Mouse (Mus musculus) hindbrain, embryonic 12.5 days (tissue): ENCODE results near the gene Epm2a. TPM values are rescaled to one million over a fixed set of nuclear protein-coding genes. Genes with fewer than 3 reads are reported as not detected.
A peak's percentile ranks its signal among the peaks of the same experiment; 100 is the strongest.
"Not testable (repeated sequence)": the region's sequence is repeated elsewhere in the genome, so short reads cannot be mapped to it uniquely, and the experiment has no call there.

ENCODE experiments used
- ATAC-seq: fragments of 200-750 bp; cut with Nextera tagmentation; 2 replicates; pipeline ENCODE4 v1.8.0; 2017; ENCODE audit warnings: moderate TSS enrichment; ENCODE audit not compliant: low FRiP score
- H3K27ac ChIP-seq: fragments of 300-500 bp; sonication (generic); 2 replicates; pipeline ENCODE4 v1.5.1; 2016; ENCODE audit warnings: mild to moderate bottlenecking
- H3K27me3 ChIP-seq: fragments of 300-500 bp; sonication (generic); 2 replicates; pipeline ENCODE4 v1.6.1; 2016; ENCODE audit warnings: mild to moderate bottlenecking
- H3K36me3 ChIP-seq: fragments of 300-500 bp; sonication (generic); 2 replicates; pipeline ENCODE4 v1.6.1; 2016; ENCODE audit warnings: mild to moderate bottlenecking
- H3K4me1 ChIP-seq: fragments of 300-500 bp; sonication (generic); 2 replicates; pipeline ENCODE4 v1.6.1; 2016
- H3K4me2 ChIP-seq: fragments of 300-500 bp; sonication (generic); replicated peaks from 2 replicates; pipeline ENCODE4 v1.6.1; 2016; ENCODE audit warnings: mild to moderate bottlenecking
- H3K4me3 ChIP-seq: fragments of 300-500 bp; sonication (generic); 2 replicates; pipeline ENCODE4 v1.5.1; 2016; ENCODE audit warnings: mild to moderate bottlenecking
- H3K9ac ChIP-seq: fragments of 300-500 bp; sonication (generic); 2 replicates; pipeline ENCODE4 v1.6.1; 2016; ENCODE audit warnings: mild to moderate bottlenecking, moderate library complexity
- H3K9me3 ChIP-seq: fragments of 300-500 bp; sonication (generic); replicated peaks from 2 replicates; pipeline ENCODE4 v1.6.1; 2016; ENCODE audit warnings: mild to moderate bottlenecking
- WGBS: fragments of 180-500 bp; shearing (Covaris S2); methylation state at CpG from one replicate; pipeline ENCODE4 v1.1.7; 2016; 5-methylcytosine and 5-hydroxymethylcytosine counted together
- polyA plus RNA-seq: library from polyadenylated mRNA; unstranded; fragments of >200 nt; fragmentation: Nextera tagmentation; extraction: Ambion mirVana; gene quantifications from 2 replicates; pipeline ENCODE4 v1.2.1, GENCODE M21; 2016

The Epm2a gene
- polyA plus RNA-seq, result 1.2 and 2.8 TPM in 2 replicates

GRCm38 (mm10) chr10:11343205-11344141 is at the start of gene Epm2a:
Epm2a (plus strand) TSS chr10:11343404.
- H3K36me3 ChIP-seq, result no peaks in the 10 kb centered on the region
- peak; percentile 98 for ATAC-seq
- H3K4me2 ChIP-seq, result peak within 1 kb of the TSS; percentile 55
- under 1% methylated on average over 102 of the region's 106 CpGs for WGBS
- peak within 1 kb of the TSS; percentile 74 for H3K4me3 ChIP-seq
- peak within 1 kb of the TSS; percentile 98 for H3K27ac ChIP-seq
- peak within 1 kb of the TSS; percentile 92 for H3K9ac ChIP-seq
- H3K4me1 ChIP-seq, result no peaks in the 10 kb centered on the region
- H3K27me3 ChIP-seq, result no peaks in the 10 kb centered on the region
- no peaks in the 10 kb centered on the region; the same call in 1 of the 2 replicates for H3K9me3 ChIP-seq

- no peak for ATAC-seq
Observed at GRCm38 (mm10) chr10:11298418-11298817, 44.8 kb upstream of the Epm2a start.

DNA sequence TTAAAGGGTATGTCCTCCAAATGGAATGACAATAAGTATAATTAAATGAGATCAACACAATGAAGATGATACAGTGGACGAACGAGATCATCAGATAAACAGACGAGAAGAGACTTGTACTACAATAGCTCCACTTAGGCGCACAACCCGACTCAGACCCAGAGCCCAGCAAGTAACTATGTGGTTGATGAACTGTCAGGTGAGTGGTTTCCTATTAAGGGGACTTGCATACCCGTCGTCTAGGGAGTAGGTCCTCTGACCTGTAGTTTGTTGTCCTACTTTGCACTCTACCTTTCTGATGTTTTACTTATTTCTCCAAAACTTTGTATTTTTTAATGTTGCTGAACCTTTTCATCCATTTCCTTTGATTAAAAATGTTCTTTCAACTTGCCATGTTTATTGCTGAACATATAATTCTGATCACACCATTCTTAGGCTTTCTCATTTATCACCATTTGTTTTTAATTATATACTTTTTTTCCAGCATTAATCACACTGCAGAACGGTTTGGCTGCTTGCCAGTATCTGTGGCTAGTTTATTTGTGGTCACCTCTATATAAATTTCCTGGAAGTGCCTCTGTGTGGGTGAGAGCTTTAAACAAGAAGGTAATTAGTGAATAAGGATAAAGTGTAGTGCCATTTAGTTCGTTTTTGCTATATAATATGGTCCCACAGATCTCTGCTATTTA is 37.7 kb upstream of the Epm2a start:
- Histone ChIP-seq H3K4me2 (no peak overlapping the region), H3K27ac (no peak overlapping the region), H3K36me3 (no peaks in the 10 kb centered on the region), H3K27me3 (no peaks in the 10 kb centered on the region), H3K4me1 (no peaks in the 10 kb centered on the region), H3K4me3 (no peak overlapping the region), H3K9ac (no peak overlapping the region), H3K9me3 (no peaks in the 10 kb centered on the region)
- WGBS, result 79% methylated on average over 9 of the region's 9 CpGs
- no peak for ATAC-seq

More at GRCm38 (mm10) chr10:11298418-11298817, 44.8 kb upstream of the Epm2a start:
- no peak overlapping the region for H3K27ac ChIP-seq
- no peak overlapping the region for H3K9ac ChIP-seq
- peaks cover 7% of the 10 kb centered on the region; the same call in 1 of the 2 replicates for H3K36me3 ChIP-seq
- no peaks in the 10 kb centered on the region for H3K27me3 ChIP-seq
- 92% methylated on average over 6 of the region's 6 CpGs for WGBS
- H3K4me1 ChIP-seq, result no peaks in the 10 kb centered on the region
- H3K4me2 ChIP-seq, result no peak overlapping the region
- no peak overlapping the region for H3K4me3 ChIP-seq
- no peaks in the 10 kb centered on the region for H3K9me3 ChIP-seq

DNA sequence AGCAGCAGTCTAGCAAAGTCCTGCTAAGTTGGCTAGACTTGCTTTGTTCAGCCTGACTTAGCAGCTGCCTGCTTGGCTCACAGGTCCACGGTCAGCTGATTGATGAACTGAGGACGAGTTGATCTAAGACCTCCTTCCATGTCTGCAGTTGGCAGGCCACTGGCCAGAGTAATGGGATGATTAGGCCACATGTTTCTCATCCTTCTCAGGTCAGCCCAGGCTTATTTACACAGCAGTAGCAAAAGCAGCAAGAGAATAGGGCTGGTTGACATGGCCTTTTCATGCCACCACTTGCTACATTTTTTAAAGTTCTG is 37.2 kb upstream of the Epm2a start:
- H3K36me3 ChIP-seq, result no peaks in the 10 kb centered on the region
- no peaks in the 10 kb centered on the region for H3K4me1 ChIP-seq
- no peak overlapping the region for H3K27ac ChIP-seq
- H3K4me3 ChIP-seq, result no peak overlapping the region
- no peak overlapping the region for H3K4me2 ChIP-seq
- H3K27me3 ChIP-seq, result no peaks in the 10 kb centered on the region
- WGBS, result 44% methylated on average over 2 of the region's 2 CpGs
- no peak overlapping the region for H3K9ac ChIP-seq
- no peak for ATAC-seq
- no peaks in the 10 kb centered on the region for H3K9me3 ChIP-seq

DNA sequence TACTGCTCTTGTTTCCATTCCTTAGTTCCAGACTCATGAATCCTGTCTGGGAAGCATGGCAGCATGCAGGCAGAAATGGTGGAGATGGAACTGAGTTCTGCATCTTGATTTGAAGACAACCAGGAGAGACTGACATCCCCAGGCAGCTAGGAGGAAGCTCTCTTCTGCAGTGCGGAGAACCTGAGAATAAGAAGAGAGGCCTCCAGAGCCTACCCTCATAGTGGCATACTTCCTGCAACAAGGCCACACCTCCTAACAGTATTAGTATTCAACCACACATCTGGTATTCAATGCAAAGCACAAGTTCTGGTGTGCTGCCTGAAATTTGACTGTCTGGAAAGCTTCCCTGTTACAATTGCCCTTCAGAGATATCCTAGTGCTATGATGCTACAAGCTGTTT is 33.3 kb upstream of the Epm2a start:
- H3K4me3 ChIP-seq, result no peak overlapping the region
- H3K9ac ChIP-seq, result no peak overlapping the region
- no peak for ATAC-seq
- H3K4me1 ChIP-seq, result no peaks in the 10 kb centered on the region
- no peak overlapping the region for H3K4me2 ChIP-seq
- H3K27me3 ChIP-seq, result no peaks in the 10 kb centered on the region
- H3K36me3 ChIP-seq, result no peaks in the 10 kb centered on the region
- H3K9me3 ChIP-seq, result no peaks in the 10 kb centered on the region; the same call in 1 of the 2 replicates
- WGBS, result 96% methylated on average over 1 of the region's 1 CpGs
- no peak overlapping the region for H3K27ac ChIP-seq

GRCm38 (mm10) chr10:11310481-11310880 is 32.7 kb upstream of the Epm2a start:
- Histone ChIP-seq H3K4me3 (no peak overlapping the region), H3K27ac (no peak overlapping the region), H3K36me3 (no peaks in the 10 kb centered on the region), H3K4me2 (no peak overlapping the region), H3K27me3 (no peaks in the 10 kb centered on the region), H3K9ac (no peak overlapping the region), H3K4me1 (no peaks in the 10 kb centered on the region), H3K9me3 (no peaks in the 10 kb centered on the region; the same call in 1 of the 2 replicates)
- no peak for ATAC-seq

- not testable (repeated sequence) for H3K27ac ChIP-seq, H3K27me3 ChIP-seq, ATAC-seq, H3K36me3 ChIP-seq, H3K9ac ChIP-seq, H3K9me3 ChIP-seq, H3K4me1 ChIP-seq, H3K4me3 ChIP-seq, H3K4me2 ChIP-seq
Observed at GRCm38 (mm10) chr10:11317856-11318454, 25.2 kb upstream of the Epm2a start.

DNA sequence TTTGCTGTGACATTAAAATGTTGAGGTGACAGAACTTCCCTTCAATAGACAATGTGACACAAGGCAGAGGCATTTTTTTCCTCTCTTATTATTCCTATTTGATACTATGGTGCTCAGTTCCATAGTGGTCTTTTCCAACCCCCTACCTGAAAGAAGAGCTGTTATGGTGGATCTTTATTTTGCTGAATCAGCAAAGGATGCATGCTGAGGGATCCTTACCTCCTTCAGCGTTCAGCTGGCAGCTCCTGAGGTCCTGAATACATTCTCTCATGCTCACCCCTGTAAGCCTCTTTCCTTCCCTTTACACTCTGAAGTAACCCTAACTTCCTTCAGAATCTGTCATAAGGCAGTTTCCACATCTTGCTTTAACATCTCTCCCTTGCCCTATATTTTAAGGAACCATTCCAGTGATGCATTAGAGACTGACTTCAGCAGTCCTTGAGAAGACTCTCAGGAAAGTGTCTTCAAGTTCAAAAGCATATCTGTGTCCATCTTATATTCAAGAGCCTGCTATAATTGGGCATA is 23.7 kb upstream of the Epm2a start:
- H3K9ac ChIP-seq, result no peak overlapping the region
- no peak overlapping the region for H3K27ac ChIP-seq
- WGBS, result 86% methylated on average over 1 of the region's 1 CpGs
- H3K27me3 ChIP-seq, result no peaks in the 10 kb centered on the region
- no peak for ATAC-seq
- H3K4me2 ChIP-seq, result no peak overlapping the region
- H3K36me3 ChIP-seq, result no peaks in the 10 kb centered on the region
- H3K4me1 ChIP-seq, result no peaks in the 10 kb centered on the region
- H3K4me3 ChIP-seq, result no peak overlapping the region
- H3K9me3 ChIP-seq, result no peaks in the 10 kb centered on the region

- 92% methylated on average over 7 of the region's 7 CpGs for WGBS
- Histone ChIP-seq H3K27ac (no peak overlapping the region), H3K36me3 (no peaks in the 10 kb centered on the region), H3K27me3 (no peaks in the 10 kb centered on the region), H3K4me3 (no peak overlapping the region), H3K4me1 (no peaks in the 10 kb centered on the region), H3K4me2 (no peak overlapping the region), H3K9ac (no peak overlapping the region), H3K9me3 (no peaks in the 10 kb centered on the region)
- ATAC-seq, result no peak
Observed at GRCm38 (mm10) chr10:11322316-11322715, 20.9 kb upstream of the Epm2a start.

DNA sequence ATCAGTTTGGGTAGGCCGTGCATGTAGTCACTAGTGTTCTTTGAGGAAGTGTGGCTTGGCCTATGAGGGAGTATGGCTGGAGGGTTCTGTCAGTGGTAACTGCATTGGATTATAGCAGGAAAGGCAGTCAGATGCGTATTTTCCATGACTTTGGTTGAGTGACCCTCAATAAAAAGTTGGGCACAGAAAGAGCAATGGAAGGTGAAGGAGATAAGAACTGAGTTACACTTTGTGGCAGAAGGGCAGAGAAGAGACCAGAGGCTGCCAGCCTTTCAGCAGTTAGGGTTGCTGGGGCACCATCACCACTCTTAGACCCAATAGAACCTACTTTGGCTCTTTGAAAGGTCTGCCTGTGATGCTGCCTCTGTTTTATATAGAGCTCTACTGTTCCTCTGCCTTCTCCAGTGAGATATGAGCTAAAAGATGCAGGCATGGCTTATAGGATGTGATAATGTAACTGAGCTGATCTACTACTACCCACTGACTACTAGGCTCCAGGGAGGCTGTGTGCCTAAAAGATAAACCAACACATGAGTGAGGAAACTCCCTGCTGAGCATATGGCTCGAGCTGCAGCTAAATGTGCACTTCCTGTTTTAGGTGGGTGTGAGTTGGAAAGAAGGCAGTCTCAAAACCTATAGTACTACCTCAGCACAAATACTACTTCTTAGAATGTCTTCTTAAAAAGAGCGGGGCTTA is 19.9 kb upstream of the Epm2a start:
- no peaks in the 10 kb centered on the region for H3K4me1 ChIP-seq
- no peak overlapping the region for H3K27ac ChIP-seq
- H3K4me3 ChIP-seq, result no peak overlapping the region
- H3K36me3 ChIP-seq, result no peaks in the 10 kb centered on the region
- no peaks in the 10 kb centered on the region for H3K9me3 ChIP-seq
- no peak overlapping the region for H3K9ac ChIP-seq
- H3K27me3 ChIP-seq, result no peaks in the 10 kb centered on the region
- no peak overlapping the region for H3K4me2 ChIP-seq
- ATAC-seq, result no peak
- 77% methylated on average over 4 of the region's 4 CpGs for WGBS

- H3K36me3 ChIP-seq, result no peaks in the 10 kb centered on the region
- WGBS, result 87% methylated on average over 3 of the region's 3 CpGs
- ATAC-seq, result no peak
- H3K9me3 ChIP-seq, result no peaks in the 10 kb centered on the region
- no peak overlapping the region for H3K9ac ChIP-seq
- H3K4me2 ChIP-seq, result no peak overlapping the region
- H3K4me3 ChIP-seq, result no peak overlapping the region
- H3K27ac ChIP-seq, result no peak overlapping the region
- no peaks in the 10 kb centered on the region for H3K27me3 ChIP-seq
- H3K4me1 ChIP-seq, result no peaks in the 10 kb centered on the region
Observed at GRCm38 (mm10) chr10:11326526-11326925, 16.7 kb upstream of the Epm2a start.
